Mouse (Mus musculus) gastrocnemius, adult 8-10 months (tissue): Measurements from ENCODE around the gene Atg9b. TPM values are rescaled to one million over a fixed set of nuclear protein-coding genes. Genes with fewer than 3 reads are reported as not detected.
"Not testable (repeated sequence)": the region's sequence is repeated elsewhere in the genome, so short reads cannot be mapped to it uniquely, and the experiment has no call there.

Experiments
- DNase-seq, 2 experiments: peaks; one replicate each; pipeline ENCODE4 v3.0.0; 2022; ENCODE audit warnings: low spot score in 2 of 2
- total RNA-seq, 4 experiments: library from RNA; stranded (reverse); gene quantifications; 2 replicates each; pipeline ENCODE4 v1.2.4; 2022

The Atg9b gene
- total RNA-seq, 4 experiments from 2014 or later = 0.22 TPM; not detected in 3

- no peak for DNase-seq
Observed at GRCm38 (mm10) chr5:24405389-24405876, 13.5 kb upstream of the Atg9b start.

GRCm38 (mm10) chr5:24404594-24405360 lies 12.8 kb upstream of the Atg9b start:
- DNase-seq = no peak

GRCm38 (mm10) chr5:24401969-24402368 lies 10.0 kb upstream of the Atg9b start:
- DNase-seq = no peak

- DNase-seq = no peak
Observed at GRCm38 (mm10) chr5:24400911-24401605, 9.1 kb upstream of the Atg9b start.

GRCm38 (mm10) chr5:24400362-24400761 lies 8.4 kb upstream of the Atg9b start:
- no peak for DNase-seq

- no peak for DNase-seq
Observed at GRCm38 (mm10) chr5:24399686-24400085, 7.7 kb upstream of the Atg9b start.

GRCm38 (mm10) chr5:24396254-24396653 lies 4.3 kb upstream of the Atg9b start:
- DNase-seq = not testable (repeated sequence)

GRCm38 (mm10) chr5:24394165-24394894 lies 2.4 kb upstream of the Atg9b start:
- peak; percentile 90 to 94 for DNase-seq

GRCm38 (mm10) chr5:24393392-24393997 lies 1.6 kb upstream of the Atg9b start, which contains the start of gene Abcb8:
Gene Abcb8, plus strand, starts transcription at chr5:24393663.
- peak; percentile 61 to 62 for DNase-seq

GRCm38 (mm10) chr5:24392724-24393123 lies 781 bp upstream of the Atg9b start:
- no peak for DNase-seq

GRCm38 (mm10) chr5:24389658-24390020 lies 2.3 kb downstream of the Atg9b start:
- DNase-seq = no peak

GRCm38 (mm10) chr5:24389011-24389657 lies 2.8 kb downstream of the Atg9b start:
- no peak for DNase-seq

GRCm38 (mm10) chr5:24388246-24388915 lies 3.6 kb downstream of the Atg9b start:
- no peak for DNase-seq

- peak in 1 of 2 experiments; percentile 47 for DNase-seq
Observed at GRCm38 (mm10) chr5:24387264-24388241, 4.4 kb downstream of the Atg9b start.

- DNase-seq = no peak
Observed at GRCm38 (mm10) chr5:24385887-24386550, 5.9 kb downstream of the Atg9b start.

- no peak for DNase-seq
Observed at GRCm38 (mm10) chr5:24385374-24385773, 6.6 kb downstream of the Atg9b start.

GRCm38 (mm10) chr5:24384407-24384806 lies 7.5 kb downstream of the Atg9b start:
- no peak for DNase-seq

GRCm38 (mm10) chr5:24383026-24383859 lies 8.7 kb downstream of the Atg9b start:
- DNase-seq = peak; percentile 78 to 81
